Mouse (Mus musculus): ENCODE measurements around the gene Acap2. TPM values are rescaled to one million over a fixed set of nuclear protein-coding genes. Genes with fewer than 3 reads are reported as not detected.
A peak's percentile ranks its signal among the peaks of the same experiment; 100 is the strongest.

The Acap2 gene
- polyA plus RNA-seq, 1 experiment, result 25.1 TPM

DNA sequence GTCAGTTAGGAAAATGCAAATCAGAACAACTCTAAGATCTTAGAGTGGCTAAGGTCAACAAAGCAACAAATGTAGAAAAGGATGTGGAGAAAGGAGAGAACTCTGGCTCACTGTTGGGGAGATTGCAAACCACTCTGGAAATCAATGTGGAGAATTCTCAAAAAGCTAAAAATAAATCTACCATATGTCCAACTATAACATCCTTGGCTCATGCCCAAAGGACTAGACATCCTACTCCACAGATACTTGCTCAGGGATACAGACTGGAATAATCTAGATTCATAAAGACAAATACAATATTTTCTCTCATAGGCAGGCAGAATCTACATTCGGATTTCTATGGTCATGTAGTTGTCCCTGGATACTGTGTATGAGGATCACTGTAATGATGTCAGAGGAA lies 3.2 kb upstream of the Acap2 start:
- TF ChIP-seq CTCF (IDR thresholded peaks at IDR 0.05; ENCODE audit: borderline replicate concordance, extremely low read depth, insufficient read depth, insufficient read length), result no peak
- TF ChIP-seq POLR2A (IDR thresholded peaks at IDR 0.05; ENCODE audit: borderline replicate concordance, extremely low read depth, insufficient read depth, insufficient read length, poor library complexity, severe bottlenecking), result no peak
- DNase-seq (ENCODE audit: low read depth), result peak; percentile 26

DNA sequence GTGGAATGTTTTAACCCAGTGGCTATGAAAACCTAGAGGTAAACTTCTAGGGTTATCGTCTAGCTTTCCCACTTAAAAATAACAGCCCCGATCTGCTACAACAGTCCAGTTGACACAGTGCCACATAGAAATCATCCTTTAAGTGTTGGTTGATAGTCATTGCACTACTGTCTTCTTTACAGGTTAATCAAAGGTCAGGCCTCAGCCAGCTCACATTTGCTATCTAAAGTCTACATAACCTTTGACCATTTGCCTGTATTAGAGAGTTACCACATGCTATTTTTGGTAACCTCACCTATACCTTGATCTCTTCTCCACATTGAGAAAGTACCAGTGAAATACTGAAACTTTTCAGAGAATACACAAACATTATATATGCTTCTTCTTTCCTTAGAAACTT lies 659 bp upstream of the Acap2 start:
- DNase-seq (ENCODE audit: low read depth), result no peak
- TF ChIP-seq CTCF (IDR thresholded peaks at IDR 0.05; ENCODE audit: borderline replicate concordance, extremely low read depth, insufficient read depth, insufficient read length) (no peak), POLR2A (IDR thresholded peaks at IDR 0.05; ENCODE audit: borderline replicate concordance, extremely low read depth, insufficient read depth, insufficient read length, poor library complexity, severe bottlenecking) (no peak)

DNA sequence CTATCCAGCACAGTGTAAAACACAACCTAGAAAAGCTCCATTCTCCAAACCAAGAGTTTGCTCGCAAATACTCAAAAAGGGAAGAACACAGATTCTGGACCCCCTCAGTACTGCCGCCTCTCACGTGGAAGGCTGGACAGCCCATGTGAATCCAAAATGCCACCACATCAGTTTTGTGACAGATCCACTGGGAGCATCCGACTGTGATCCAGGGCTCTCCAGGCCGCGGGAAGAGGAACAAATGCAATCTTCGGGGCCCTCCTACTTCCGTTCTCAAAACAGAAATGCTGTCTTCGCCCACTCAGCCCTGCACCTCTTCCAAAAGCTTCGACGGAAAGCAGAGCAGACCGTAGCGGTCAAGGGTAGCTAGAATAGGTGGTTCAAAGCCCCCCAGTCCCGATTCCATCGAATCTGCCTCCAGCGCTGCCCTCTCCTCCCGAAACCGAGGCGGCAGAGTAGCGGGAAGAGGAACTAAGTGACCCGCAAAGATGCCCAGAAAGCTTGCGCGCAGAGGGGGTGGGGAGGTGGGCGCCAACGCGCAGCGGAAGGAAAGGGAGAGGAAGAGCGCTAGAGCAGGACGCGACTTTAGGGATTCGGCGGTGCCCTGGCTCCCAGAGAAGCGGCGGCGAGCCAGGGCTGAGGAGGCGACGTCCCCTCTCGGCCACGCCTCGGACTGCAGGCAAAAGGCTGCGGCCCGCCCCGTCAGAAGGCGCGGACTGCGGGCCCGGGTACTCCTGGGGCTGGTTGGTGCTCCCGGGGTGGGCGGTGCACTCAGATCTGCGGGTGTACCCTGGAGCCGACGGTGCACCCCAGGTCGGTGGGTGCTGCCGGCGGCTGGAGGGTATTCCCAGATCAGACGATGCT lies 887 bp downstream of the Acap2 start:
- DNase-seq (ENCODE audit: low read depth), result peak; percentile 69
- TF ChIP-seq CTCF (IDR thresholded peaks at IDR 0.05; ENCODE audit: borderline replicate concordance, extremely low read depth, insufficient read depth, insufficient read length) (peak; percentile 29; the same call in 1 of the 2 replicates), POLR2A (IDR thresholded peaks at IDR 0.05; ENCODE audit: borderline replicate concordance, extremely low read depth, insufficient read depth, insufficient read length, poor library complexity, severe bottlenecking) (no peak)

GRCm38 (mm10) chr16:31199591-31199925 lies 1.5 kb downstream of the Acap2 start:
- TF ChIP-seq POLR2A (IDR thresholded peaks at IDR 0.05; ENCODE audit: borderline replicate concordance, extremely low read depth, insufficient read depth, insufficient read length, poor library complexity, severe bottlenecking), result no peak
- TF ChIP-seq CTCF (IDR thresholded peaks at IDR 0.05; ENCODE audit: borderline replicate concordance, extremely low read depth, insufficient read depth, insufficient read length), result no peak
- peak; percentile 68 for DNase-seq (ENCODE audit: low read depth)

DNA sequence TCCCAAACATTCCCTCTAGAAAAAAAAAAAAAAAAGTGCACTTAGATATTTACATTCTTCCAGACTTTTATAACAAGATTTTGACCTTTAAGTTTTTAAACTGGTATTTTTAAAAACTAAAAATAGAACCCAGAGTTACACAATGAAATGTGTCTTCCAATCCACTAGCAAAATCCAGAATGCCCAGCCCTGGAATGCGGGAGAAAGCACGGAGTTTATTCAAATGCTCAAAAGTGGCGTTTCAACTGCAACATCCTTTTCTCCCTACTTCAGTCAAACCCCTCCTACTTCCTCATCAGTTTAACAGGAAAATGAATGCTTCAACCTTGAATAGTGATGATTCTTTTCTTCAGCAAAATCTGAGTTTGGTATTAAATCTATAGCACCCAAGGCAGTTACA lies 4.1 kb downstream of the Acap2 start:
- DNase-seq (ENCODE audit: low read depth), result no peak
- TF ChIP-seq POLR2A (IDR thresholded peaks at IDR 0.05; ENCODE audit: borderline replicate concordance, extremely low read depth, insufficient read depth, insufficient read length, poor library complexity, severe bottlenecking) (no peak), CTCF (IDR thresholded peaks at IDR 0.05; ENCODE audit: borderline replicate concordance, extremely low read depth, insufficient read depth, insufficient read length) (no peak)

DNA sequence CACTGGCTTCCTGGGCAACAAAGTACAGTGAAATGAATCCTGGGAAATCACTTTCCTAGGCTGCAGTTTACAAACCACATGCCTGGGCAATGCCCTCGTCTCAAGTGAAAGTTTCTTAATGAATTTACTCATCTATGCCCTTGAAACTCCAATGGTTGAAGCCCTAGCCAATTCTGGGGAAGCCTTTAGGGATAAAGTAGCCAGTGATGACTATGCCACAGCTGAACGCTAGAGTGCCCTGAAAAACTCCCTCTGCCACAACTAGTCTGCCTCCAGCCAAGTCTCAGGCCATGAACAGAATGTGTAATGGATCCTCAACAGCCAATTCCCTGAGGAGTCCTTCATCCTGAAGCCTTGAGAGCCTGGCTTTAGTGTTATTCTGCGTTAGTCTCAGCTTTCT lies 8.5 kb downstream of the Acap2 start:
- no peak for TF ChIP-seq CTCF (IDR thresholded peaks at IDR 0.05; ENCODE audit: borderline replicate concordance, extremely low read depth, insufficient read depth, insufficient read length)
- TF ChIP-seq POLR2A (IDR thresholded peaks at IDR 0.05; ENCODE audit: borderline replicate concordance, extremely low read depth, insufficient read depth, insufficient read length, poor library complexity, severe bottlenecking), result no peak
- peak; percentile 13 for DNase-seq (ENCODE audit: low read depth)

- DNase-seq (ENCODE audit: low read depth), result no peak
- TF ChIP-seq POLR2A (IDR thresholded peaks at IDR 0.05; ENCODE audit: borderline replicate concordance, extremely low read depth, insufficient read depth, insufficient read length, poor library complexity, severe bottlenecking) (no peak), CTCF (IDR thresholded peaks at IDR 0.05; ENCODE audit: borderline replicate concordance, extremely low read depth, insufficient read depth, insufficient read length) (no peak)
Observed at GRCm38 (mm10) chr16:31191818-31192217, 9.2 kb downstream of the Acap2 start.

DNA sequence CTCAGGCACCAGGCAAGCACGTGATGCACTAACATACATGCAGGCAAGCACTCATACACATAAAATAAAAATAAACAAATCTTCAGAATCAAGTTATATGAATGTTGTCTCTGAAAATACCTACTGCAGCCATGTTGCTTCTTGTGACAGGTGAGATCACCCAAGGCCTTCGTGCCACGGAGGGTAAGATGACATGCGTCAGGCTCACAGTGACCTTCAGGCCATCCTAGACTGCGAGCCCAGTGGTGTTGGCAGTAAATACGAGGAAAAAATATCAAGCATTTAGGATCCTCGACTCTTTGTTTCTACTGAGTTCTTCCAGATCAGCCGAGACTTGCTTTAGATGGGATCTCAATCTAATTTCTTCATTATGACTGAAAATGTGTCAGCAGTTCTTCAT lies 10.6 kb downstream of the Acap2 start:
- TF ChIP-seq CTCF (IDR thresholded peaks at IDR 0.05; ENCODE audit: borderline replicate concordance, extremely low read depth, insufficient read depth, insufficient read length), result no peak
- TF ChIP-seq POLR2A (IDR thresholded peaks at IDR 0.05; ENCODE audit: borderline replicate concordance, extremely low read depth, insufficient read depth, insufficient read length, poor library complexity, severe bottlenecking), result no peak
- DNase-seq (ENCODE audit: low read depth), result no peak

DNA sequence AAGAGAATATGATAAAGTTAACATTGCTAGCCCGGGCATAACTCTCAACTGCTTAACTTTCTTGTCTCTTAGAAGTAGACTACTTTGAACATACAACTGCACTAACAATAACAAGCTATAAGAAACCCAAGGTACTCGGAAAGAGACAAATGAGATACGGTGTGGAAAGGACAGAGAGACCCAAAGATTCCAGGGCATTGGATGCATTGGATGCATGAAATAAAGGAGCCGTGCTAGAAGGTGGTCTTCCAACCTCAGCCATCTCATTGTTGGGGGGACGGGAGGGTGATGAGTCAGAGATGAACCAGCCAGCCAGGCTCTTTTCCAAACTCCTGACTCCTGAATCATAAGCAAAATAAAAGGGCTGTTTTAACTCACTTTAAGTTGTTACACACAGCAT lies 11.8 kb downstream of the Acap2 start:
- DNase-seq (ENCODE audit: low read depth), result no peak
- no peak for TF ChIP-seq CTCF (IDR thresholded peaks at IDR 0.05; ENCODE audit: borderline replicate concordance, extremely low read depth, insufficient read depth, insufficient read length)
- TF ChIP-seq POLR2A (IDR thresholded peaks at IDR 0.05; ENCODE audit: borderline replicate concordance, extremely low read depth, insufficient read depth, insufficient read length, poor library complexity, severe bottlenecking), result no peak

DNA sequence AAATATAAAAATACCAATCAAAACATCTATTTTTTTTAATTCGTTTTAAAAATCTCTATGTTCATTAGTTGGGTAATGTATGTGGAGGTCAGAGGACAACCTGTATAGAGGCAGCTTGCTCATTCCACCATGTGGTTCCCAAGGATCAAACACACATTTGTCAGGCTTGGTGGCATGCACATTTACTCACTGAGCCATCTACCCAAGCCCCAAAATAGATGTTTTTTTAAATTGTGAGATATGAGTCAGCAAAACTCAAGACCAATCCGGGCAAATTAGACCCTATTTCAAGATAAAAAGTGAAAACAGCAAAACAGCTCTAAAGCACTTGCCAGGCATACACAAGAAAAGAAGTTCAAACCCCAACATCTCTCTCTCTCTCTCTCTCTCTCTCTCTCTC lies 12.2 kb downstream of the Acap2 start:
- no peak for DNase-seq (ENCODE audit: low read depth)
- TF ChIP-seq CTCF (IDR thresholded peaks at IDR 0.05; ENCODE audit: borderline replicate concordance, extremely low read depth, insufficient read depth, insufficient read length) (no peak), POLR2A (IDR thresholded peaks at IDR 0.05; ENCODE audit: borderline replicate concordance, extremely low read depth, insufficient read depth, insufficient read length, poor library complexity, severe bottlenecking) (no peak)

DNA sequence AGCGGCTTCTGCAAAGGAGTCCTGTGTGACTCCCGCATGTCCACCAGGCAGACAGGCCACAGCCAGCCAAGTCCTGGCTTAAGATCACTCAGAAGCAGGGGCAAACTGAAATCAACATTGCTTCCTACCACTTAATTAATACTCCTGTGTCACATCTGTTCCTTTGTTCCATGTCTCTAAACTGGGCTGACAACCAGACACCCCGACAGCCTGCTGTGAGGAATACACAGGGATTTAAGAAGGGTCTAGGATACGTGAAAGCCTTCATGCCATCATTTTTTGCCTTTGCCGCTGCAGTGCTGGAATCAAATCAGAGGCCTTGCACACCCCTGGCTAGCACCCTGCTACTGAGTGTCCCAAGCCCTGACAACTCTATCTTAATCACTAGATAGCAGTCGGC lies 12.8 kb downstream of the Acap2 start:
- TF ChIP-seq CTCF (IDR thresholded peaks at IDR 0.05; ENCODE audit: borderline replicate concordance, extremely low read depth, insufficient read depth, insufficient read length), result no peak
- no peak for TF ChIP-seq POLR2A (IDR thresholded peaks at IDR 0.05; ENCODE audit: borderline replicate concordance, extremely low read depth, insufficient read depth, insufficient read length, poor library complexity, severe bottlenecking)
- DNase-seq (ENCODE audit: low read depth), result peak; percentile 79

DNA sequence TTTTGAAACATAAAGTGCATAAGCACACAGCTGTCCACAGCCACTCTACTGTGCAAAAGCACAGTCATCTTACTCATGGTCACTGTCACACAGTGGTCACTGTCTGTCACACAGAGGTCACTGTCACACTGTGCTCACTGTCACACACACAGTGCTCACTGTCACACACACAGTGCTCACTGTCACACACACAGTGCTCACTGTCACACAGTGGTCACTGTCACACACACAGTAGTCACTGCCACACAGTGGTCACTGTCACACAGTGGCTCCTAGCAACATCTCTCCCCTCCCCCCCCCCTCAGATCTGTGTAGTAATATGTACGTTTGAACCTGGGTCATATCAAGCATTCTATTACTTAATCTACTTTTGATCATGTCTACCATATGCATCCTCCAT lies 13.9 kb downstream of the Acap2 start:
- no peak for TF ChIP-seq CTCF (IDR thresholded peaks at IDR 0.05; ENCODE audit: borderline replicate concordance, extremely low read depth, insufficient read depth, insufficient read length)
- TF ChIP-seq POLR2A (IDR thresholded peaks at IDR 0.05; ENCODE audit: borderline replicate concordance, extremely low read depth, insufficient read depth, insufficient read length, poor library complexity, severe bottlenecking), result no peak
- no peak for DNase-seq (ENCODE audit: low read depth)

Measured in brain, embryonic 14.5 days (tissue).